Mouse (Mus musculus): ENCODE measurements around the gene Nup210l. TPM values are rescaled to one million over a fixed set of nuclear protein-coding genes. Genes with fewer than 3 reads are reported as not detected.
A peak's percentile ranks its signal among the peaks of the same experiment; 100 is the strongest.

Nup210l gene
- polyA plus RNA-seq, 1 experiment from 2014 or later: 0.50 TPM

DNA sequence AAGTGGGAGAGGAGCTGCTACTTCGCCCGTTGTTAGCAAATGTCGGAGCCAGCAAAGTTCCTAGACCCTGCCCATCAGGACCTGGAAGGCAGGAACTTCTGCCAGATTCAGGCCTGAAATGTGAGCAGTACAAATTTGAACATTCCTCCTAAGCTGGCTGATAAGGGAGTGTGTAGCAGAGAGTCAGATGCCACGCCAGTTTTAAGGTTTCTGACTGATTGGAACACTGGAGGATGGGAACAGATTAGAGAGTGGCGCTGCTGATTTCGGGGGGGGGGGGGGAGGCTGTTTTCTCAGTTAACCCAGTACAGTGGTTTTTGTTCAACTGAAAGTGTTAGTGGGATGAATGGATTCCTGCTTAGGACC lies 23.5 kb upstream of the Nup210l start:
- no peaks in the 10 kb centered on the region for H3K27me3 ChIP-seq
- peaks cover 56% of the 10 kb centered on the region for H3K4me1 ChIP-seq
- no peaks in the 10 kb centered on the region for H3K9me3 ChIP-seq
- H3K36me3 ChIP-seq (replicated peaks): 0 out of 2 replicates have a peak, but pooled peaks cover 5% of the 10 kb centered on the region
- H3K27ac ChIP-seq: peak overlapping the region; percentile 95
- peak overlapping the region; percentile 84 for H3K9ac ChIP-seq
- H3K4me2 ChIP-seq: peak overlapping the region; percentile 92
- ATAC-seq (ENCODE audit: low FRiP score): no peak
- peak overlapping the region; percentile 86 for H3K4me3 ChIP-seq (replicated peaks)
- WGBS: 2% methylated on average over 6 of the region's 6 CpGs

DNA sequence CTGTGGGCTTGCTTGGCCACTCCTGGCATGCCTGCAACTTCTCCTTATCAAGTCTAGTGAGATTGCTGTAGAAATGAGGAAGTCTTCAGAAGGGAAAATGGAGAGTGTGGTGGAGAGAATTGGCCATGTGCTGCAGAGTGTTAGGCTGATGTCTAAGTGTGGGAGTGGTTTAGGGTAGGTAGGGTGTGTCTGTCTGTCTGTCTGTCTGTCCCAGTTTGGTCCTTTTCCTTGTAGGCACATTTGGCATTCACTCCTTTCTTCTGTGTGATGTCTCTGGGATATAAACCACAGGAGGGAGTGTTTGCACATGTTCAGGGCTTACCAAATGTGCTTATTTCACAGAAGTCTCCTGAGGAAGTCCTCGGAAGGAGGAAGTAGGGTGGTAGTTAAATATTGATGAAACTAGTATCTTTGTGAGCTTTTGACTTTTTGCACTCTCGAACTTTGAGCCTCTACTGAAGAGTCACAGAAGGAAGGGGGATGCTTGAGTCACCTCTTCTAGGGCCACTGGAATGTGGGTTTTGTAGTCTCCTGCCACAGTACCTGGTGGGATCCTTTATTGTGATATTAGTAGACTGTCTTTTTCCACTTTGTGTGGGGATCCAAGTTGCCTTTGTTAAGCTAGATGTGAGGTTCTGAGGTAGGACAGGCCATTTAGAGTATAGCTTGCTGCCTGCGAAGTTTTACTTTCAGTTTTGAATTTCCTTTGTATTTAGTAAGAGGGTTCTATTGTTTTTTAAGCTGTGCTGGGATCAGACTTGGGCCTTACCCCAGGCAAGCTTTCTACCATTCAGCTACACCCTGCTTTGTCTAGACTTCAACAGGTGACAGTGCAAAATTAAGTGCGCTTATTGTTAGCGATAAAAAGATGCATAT lies 22.3 kb upstream of the Nup210l start:
- H3K4me1 ChIP-seq: peaks cover 56% of the 10 kb centered on the region
- no peaks in the 10 kb centered on the region for H3K27me3 ChIP-seq
- H3K9me3 ChIP-seq: no peaks in the 10 kb centered on the region
- H3K4me2 ChIP-seq: peak overlapping the region; percentile 92
- 0 out of 2 replicates have a peak overlapping the region, but pooled peaks have one; percentile 1 for H3K9ac ChIP-seq
- H3K36me3 ChIP-seq (replicated peaks): peaks cover 9% of the 10 kb centered on the region
- ATAC-seq (ENCODE audit: low FRiP score): no peak
- peak overlapping the region; percentile 86 for H3K4me3 ChIP-seq (replicated peaks)
- H3K27ac ChIP-seq: no peak overlapping the region
- WGBS: 80% methylated on average over 5 of the region's 5 CpGs

DNA sequence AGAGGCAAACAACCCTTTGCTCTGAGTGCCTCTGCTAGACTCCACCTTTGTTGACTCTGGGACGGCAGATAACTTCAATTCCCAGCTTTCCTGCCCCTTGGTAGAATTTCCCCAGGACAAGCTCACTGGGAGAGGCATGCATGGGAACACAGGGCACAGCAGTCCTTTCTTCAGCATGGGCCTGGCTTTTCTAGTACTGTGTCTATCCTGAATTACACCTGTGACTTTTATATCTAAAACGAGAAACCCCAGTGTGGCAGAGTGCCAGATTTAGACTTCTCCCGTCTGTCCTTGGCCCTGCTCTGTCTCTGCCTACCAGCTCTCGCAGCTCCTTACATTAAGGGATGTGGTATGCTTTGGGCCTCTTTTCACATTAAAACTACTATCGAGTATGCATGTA lies 20.9 kb upstream of the Nup210l start:
- Histone ChIP-seq H3K9me3 (no peaks in the 10 kb centered on the region), H3K4me2 (peak overlapping the region; percentile 17), H3K27me3 (no peaks in the 10 kb centered on the region), H3K36me3 (replicated peaks) (peaks cover 22% of the 10 kb centered on the region), H3K4me1 (peaks cover 50% of the 10 kb centered on the region), H3K4me3 (replicated peaks) (no peak overlapping the region), H3K9ac (peak overlapping the region; percentile 1; the same call in 1 of the 2 replicates), H3K27ac (no peak overlapping the region; the same call in 1 of the 2 replicates)
- ATAC-seq (ENCODE audit: low FRiP score): no peak
- 73% methylated on average over 5 of the region's 5 CpGs for WGBS

DNA sequence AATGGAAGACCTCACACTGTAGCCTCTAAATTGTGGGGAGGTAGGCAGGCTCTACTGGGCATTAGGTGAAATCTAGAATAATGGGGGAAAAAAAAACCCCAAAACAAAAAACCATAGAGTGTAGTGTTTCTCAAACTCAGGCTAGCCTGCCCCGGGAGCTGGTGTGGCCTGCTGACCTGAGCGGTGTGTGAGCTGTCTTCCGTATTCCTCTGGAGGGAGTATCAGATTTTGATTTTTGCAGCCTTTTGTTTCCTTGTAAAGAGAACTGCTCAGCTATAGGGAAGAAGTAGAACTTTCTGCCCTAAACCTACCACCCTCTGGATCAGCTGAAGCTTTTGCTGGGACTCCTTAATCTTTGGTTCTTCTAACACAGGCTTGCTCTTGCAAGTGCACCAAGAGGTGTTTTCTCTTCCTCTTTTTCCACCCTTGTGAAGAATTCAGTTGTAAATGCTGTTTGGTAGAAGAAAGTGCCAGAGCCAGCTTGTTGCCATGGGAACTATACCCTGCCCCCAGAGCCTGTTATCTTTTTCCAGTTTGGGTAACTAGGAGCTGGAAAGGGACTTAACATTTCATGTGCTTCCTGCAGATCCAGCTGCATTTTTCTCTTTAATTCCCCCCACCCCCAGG lies 20.1 kb upstream of the Nup210l start:
- Histone ChIP-seq H3K36me3 (replicated peaks) (peaks cover 29% of the 10 kb centered on the region), H3K27ac (peak overlapping the region; percentile 51), H3K4me1 (peaks cover 47% of the 10 kb centered on the region), H3K9me3 (no peaks in the 10 kb centered on the region), H3K4me2 (peak overlapping the region; percentile 17), H3K27me3 (no peaks in the 10 kb centered on the region), H3K4me3 (replicated peaks) (no peak overlapping the region), H3K9ac (peak overlapping the region; percentile 1; the same call in 1 of the 2 replicates)
- WGBS: 65% methylated on average over 3 of the region's 3 CpGs
- ATAC-seq (ENCODE audit: low FRiP score): no peak

DNA sequence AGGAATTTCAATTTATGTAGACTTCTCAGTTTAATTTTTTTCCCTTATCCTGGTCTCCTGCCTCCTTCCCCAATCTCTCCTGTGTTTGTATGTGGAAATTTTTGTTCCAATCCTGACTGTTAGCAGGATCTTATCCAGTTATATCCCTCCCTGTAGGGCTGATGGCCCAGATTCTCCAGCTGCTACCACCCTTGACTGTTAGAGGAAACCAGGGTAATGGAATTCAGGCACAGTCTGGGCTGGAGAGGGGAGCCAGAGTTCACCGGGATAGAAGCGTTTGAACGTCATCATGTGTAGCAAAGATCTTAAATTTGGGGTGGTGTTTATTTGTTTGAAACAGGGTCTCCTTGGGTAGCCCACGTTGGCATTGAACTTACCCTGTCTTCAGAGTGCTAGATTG lies 19.1 kb upstream of the Nup210l start:
- Histone ChIP-seq H3K27ac (no peak overlapping the region), H3K9me3 (no peaks in the 10 kb centered on the region), H3K4me3 (replicated peaks) (no peak overlapping the region), H3K4me1 (peaks cover 44% of the 10 kb centered on the region), H3K27me3 (no peaks in the 10 kb centered on the region), H3K4me2 (no peak overlapping the region), H3K9ac (no peak overlapping the region), H3K36me3 (replicated peaks) (peaks cover 39% of the 10 kb centered on the region)
- ATAC-seq (ENCODE audit: low FRiP score): no peak
- 86% methylated on average over 4 of the region's 4 CpGs for WGBS

DNA sequence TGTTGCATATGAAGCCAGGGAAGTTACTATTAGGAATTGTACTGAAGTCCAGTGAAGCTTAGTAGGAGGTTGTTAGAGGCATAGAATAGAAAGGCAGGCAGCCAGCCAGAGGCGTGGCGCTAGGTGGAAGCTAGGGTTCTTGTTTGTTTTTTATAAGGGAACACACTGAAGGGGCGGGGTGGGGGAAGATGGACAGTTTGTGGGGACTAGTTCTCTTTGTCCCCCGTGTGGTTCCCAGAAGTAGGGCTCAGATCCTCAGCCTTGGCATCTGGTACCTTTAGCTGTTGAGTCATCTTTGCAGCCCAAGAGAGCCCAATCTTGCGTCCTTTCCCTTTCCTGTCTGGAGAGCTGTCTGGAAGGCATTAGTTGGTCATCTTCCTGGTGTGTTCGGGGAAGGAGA lies 18.7 kb upstream of the Nup210l start:
- peaks cover 44% of the 10 kb centered on the region for H3K36me3 ChIP-seq (replicated peaks)
- H3K9me3 ChIP-seq: no peaks in the 10 kb centered on the region
- no peak overlapping the region for H3K27ac ChIP-seq

DNA sequence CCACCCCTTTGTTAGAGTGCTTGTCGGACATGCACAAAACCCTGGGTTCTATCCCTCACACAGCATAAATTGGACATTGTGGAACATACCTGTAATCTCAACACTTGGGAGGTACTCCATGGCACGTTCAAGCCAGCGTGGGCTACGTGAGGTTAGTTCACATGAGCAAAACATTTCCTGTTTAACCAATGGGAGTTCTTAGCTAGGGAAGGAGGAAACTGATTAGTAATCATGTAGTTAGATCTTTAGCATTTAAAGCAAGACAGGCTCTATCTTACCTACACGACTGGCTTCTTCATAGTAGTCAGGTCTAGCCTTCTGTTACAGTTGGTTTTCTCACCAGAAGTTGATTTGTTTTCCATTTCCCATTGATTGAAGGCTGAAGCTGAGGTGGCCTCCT lies 17.9 kb upstream of the Nup210l start:
- Histone ChIP-seq H3K27ac (no peak overlapping the region), H3K9me3 (no peaks in the 10 kb centered on the region), H3K4me2 (no peak overlapping the region), H3K9ac (no peak overlapping the region), H3K27me3 (no peaks in the 10 kb centered on the region), H3K36me3 (replicated peaks) (peaks cover 52% of the 10 kb centered on the region), H3K4me1 (peaks cover 35% of the 10 kb centered on the region), H3K4me3 (replicated peaks) (no peak overlapping the region)
- 91% methylated on average over 5 of the region's 5 CpGs for WGBS
- no peak for ATAC-seq (ENCODE audit: low FRiP score)

More for the DNA sequence above, 18.7 kb upstream of the Nup210l start:
- Histone ChIP-seq H3K4me2 (no peak overlapping the region), H3K27me3 (no peaks in the 10 kb centered on the region), H3K4me1 (peaks cover 42% of the 10 kb centered on the region), H3K9ac (no peak overlapping the region), H3K4me3 (replicated peaks) (no peak overlapping the region)
- no peak for ATAC-seq (ENCODE audit: low FRiP score)
- WGBS: 90% methylated on average over 6 of the region's 6 CpGs

DNA sequence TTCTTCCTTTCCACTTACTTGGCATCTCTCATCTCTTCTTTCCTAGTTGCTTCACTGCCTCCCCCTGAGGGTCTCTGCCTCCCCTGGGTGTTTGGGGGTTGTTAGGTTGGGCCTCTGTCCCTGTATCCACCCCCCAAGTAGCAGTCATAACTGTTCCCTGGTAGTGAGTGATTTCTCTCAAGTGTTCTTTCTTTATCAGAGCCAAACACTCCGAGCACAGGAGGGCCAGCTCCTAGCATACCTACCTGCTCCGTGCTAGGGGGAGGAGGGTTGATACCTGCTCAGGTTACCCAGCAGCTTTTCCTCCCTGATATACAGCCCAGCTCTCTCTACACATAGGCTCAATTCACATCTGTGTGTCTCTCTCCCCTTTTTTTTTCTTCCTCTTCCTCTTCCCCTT lies 15.3 kb upstream of the Nup210l start:
- 100% methylated on average over 2 of the region's 2 CpGs for WGBS
- peaks cover 77% of the 10 kb centered on the region for H3K36me3 ChIP-seq (replicated peaks)

DNA sequence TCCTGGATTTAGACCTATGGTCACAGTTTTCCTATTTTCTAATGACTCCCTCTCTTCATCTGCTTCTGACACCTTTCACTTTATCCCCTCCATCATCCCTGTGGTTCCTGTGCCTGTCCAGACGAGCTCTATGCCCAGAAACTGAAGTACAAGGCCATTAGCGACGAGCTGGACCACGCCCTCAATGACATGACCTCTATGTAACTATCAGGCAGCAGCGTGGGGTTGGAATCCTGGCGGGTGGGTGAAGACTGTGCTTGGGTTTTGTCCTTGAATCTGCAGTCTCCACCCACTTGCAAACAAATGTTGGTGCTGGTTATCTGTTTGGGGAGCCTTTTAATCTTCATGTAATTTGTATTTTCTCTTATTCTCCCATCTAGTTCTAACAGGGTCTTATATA lies 13.0 kb upstream of the Nup210l start:
- Histone ChIP-seq H3K9me3 (no peaks in the 10 kb centered on the region), H3K4me2 (no peak overlapping the region), H3K36me3 (replicated peaks) (peaks cover 89% of the 10 kb centered on the region), H3K4me3 (replicated peaks) (no peak overlapping the region), H3K9ac (no peak overlapping the region), H3K27me3 (no peaks in the 10 kb centered on the region), H3K27ac (no peak overlapping the region), H3K4me1 (no peaks in the 10 kb centered on the region)
- ATAC-seq (ENCODE audit: low FRiP score): no peak
- 93% methylated on average over 6 of the region's 6 CpGs for WGBS

More for the DNA sequence above, 15.3 kb upstream of the Nup210l start:
- Histone ChIP-seq H3K9me3 (no peaks in the 10 kb centered on the region), H3K9ac (no peak overlapping the region), H3K4me1 (peaks cover 10% of the 10 kb centered on the region), H3K4me3 (replicated peaks) (no peak overlapping the region), H3K27me3 (no peaks in the 10 kb centered on the region), H3K4me2 (no peak overlapping the region), H3K27ac (no peak overlapping the region)
- no peak for ATAC-seq (ENCODE audit: low FRiP score)

DNA sequence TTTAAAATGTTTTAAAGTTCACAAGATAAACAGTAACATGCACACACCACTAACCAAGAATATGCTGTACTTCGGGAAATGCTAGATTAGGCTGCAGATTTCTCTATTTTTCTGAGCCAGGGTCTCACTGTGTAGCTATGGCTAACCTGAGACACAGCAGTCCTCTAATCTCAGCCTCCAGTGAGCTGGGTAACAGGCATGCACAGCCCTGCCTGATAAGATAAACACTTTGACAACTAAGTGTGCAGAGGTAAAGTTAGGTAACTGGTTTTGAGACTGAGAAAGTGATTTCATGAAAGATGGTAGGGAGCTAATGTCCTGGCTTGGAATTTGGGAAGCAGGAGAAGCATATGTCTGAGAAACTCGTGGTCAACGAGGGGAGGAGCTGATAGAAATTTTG lies 9.5 kb upstream of the Nup210l start:
- no peak overlapping the region for H3K9ac ChIP-seq
- H3K27ac ChIP-seq: no peak overlapping the region
- H3K4me1 ChIP-seq: no peaks in the 10 kb centered on the region
- peaks cover 85% of the 10 kb centered on the region for H3K36me3 ChIP-seq (replicated peaks)
- ATAC-seq (ENCODE audit: low FRiP score): no peak
- no peak overlapping the region for H3K4me2 ChIP-seq
- H3K9me3 ChIP-seq: no peaks in the 10 kb centered on the region
- WGBS: 89% methylated on average over 3 of the region's 3 CpGs
- H3K27me3 ChIP-seq: no peaks in the 10 kb centered on the region
- H3K4me3 ChIP-seq (replicated peaks): no peak overlapping the region

DNA sequence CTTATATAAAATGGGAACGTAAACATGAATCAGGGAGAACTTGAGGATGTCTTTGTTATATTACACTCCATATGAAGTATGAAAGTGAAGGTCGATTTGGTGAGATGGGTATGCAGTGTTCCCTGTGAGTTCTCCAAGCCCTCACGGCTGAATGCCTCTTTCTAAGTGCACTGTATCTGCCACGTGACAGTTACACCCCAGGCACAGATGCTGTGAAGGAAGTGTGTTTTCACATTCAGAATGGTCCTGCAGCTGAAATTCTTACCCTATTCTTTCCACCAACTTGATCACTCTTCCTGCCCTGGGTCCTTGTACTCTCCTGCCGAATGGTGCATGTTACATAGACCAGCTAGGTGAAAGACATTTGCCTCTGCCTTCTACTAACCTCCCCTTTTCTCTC lies 6.0 kb upstream of the Nup210l start:
- Histone ChIP-seq H3K4me3 (replicated peaks) (no peak overlapping the region), H3K27me3 (no peaks in the 10 kb centered on the region), H3K27ac (no peak overlapping the region), H3K9me3 (no peaks in the 10 kb centered on the region), H3K9ac (no peak overlapping the region), H3K4me1 (no peaks in the 10 kb centered on the region), H3K36me3 (replicated peaks) (peaks cover 66% of the 10 kb centered on the region), H3K4me2 (no peak overlapping the region)
- ATAC-seq (ENCODE audit: low FRiP score): no peak
- WGBS: 87% methylated on average over 5 of the region's 5 CpGs

DNA sequence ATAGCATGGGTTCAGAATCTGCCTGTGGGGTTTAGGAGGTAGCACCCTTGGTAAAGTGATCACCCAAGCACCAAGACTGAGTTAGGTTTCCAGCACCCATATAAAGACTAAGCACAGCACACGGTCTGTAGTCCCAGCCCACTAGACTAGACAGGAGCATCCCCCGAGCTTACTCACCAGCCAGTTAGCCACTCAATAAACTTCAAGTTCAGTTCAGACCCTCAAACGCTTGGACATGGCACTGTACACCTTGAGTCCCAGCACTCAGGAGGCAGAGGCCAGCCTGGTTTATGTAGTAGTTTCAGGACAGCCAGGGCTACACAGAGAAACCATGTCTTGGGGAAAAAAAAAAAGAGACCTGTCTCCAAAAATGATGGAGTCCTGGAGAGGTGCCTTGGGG lies 2.9 kb upstream of the Nup210l start:
- H3K4me3 ChIP-seq (replicated peaks): no peak overlapping the region
- H3K36me3 ChIP-seq (replicated peaks): peaks cover 44% of the 10 kb centered on the region
- no peaks in the 10 kb centered on the region for H3K4me1 ChIP-seq
- ATAC-seq (ENCODE audit: low FRiP score): no peak
- H3K9ac ChIP-seq: no peak overlapping the region
- no peak overlapping the region for H3K4me2 ChIP-seq
- H3K27ac ChIP-seq: no peak overlapping the region
- H3K27me3 ChIP-seq: no peaks in the 10 kb centered on the region
- H3K9me3 ChIP-seq: no peaks in the 10 kb centered on the region
- WGBS: 93% methylated on average over 3 of the region's 3 CpGs

Measured in forebrain, embryonic 12.5 days (tissue).